Mouse (Mus musculus) midbrain, embryonic 16.5 days (tissue): ENCODE measurements at regions not wholly inside any gene's neighbourhood (a gene's known extent, or its start where the extent isn't known, plus 50 kb on each side); places are given as distances from the start of the nearest gene placed in this dataset.
"Not testable (repeated sequence)": the region's sequence is repeated elsewhere in the genome, so short reads cannot be mapped to it uniquely, and the experiment has no call there.

Experiments used
- ATAC-seq: fragments of 200-750 bp; cut with Nextera tagmentation; 2 replicates; pipeline ENCODE4 v1.8.0; 2017; ENCODE audit warnings: moderate TSS enrichment
- H3K27ac ChIP-seq: fragments of 300-500 bp; sonication (generic); 2 replicates; pipeline ENCODE4 v1.5.1; 2014; ENCODE audit warnings: mild to moderate bottlenecking, low read length, mixed read lengths
- H3K27me3 ChIP-seq: fragments of 300-500 bp; sonication (generic); 2 replicates; pipeline ENCODE4 v1.6.1; 2014; ENCODE audit warnings: low read depth, low read length, mixed read lengths; ENCODE audit not compliant: control insufficient read depth, insufficient read depth
- H3K36me3 ChIP-seq: fragments of 300-500 bp; sonication (generic); 2 replicates; pipeline ENCODE4 v1.6.1; 2014; ENCODE audit warnings: mild to moderate bottlenecking, low read length, moderate library complexity, mixed read lengths; ENCODE audit not compliant: control insufficient read depth, insufficient read depth
- H3K4me1 ChIP-seq: fragments of 300-500 bp; sonication (generic); 2 replicates; pipeline ENCODE4 v1.6.1; 2014; ENCODE audit warnings: mild to moderate bottlenecking, low read length, mixed read lengths; ENCODE audit not compliant: control insufficient read depth, insufficient read depth
- H3K4me2 ChIP-seq: fragments of 300-500 bp; sonication (generic); 2 replicates; pipeline ENCODE4 v1.6.1; 2014; ENCODE audit warnings: mild to moderate bottlenecking, low read length, mixed read lengths
- H3K4me3 ChIP-seq: fragments of 300-500 bp; sonication (generic); 2 replicates; pipeline ENCODE4 v1.5.1; 2014; ENCODE audit warnings: low read depth, mild to moderate bottlenecking, low read length, moderate library complexity, mixed read lengths
- H3K9ac ChIP-seq: fragments of 300-500 bp; sonication (generic); 2 replicates; pipeline ENCODE4 v1.6.1; 2014; ENCODE audit warnings: low read depth, low read length, mixed read lengths
- H3K9me3 ChIP-seq: fragments of 300-500 bp; sonication (generic); replicated peaks from 2 replicates; pipeline ENCODE4 v1.6.1; 2014; ENCODE audit warnings: mild to moderate bottlenecking, low read length, mixed read lengths; ENCODE audit not compliant: control insufficient read depth, poor library complexity, severe bottlenecking
- WGBS: fragments of 180-500 bp; shearing (Covaris S2); extraction: QIAGEN DNeasy Blood & Tissue Kit; methylation state at CpG from one replicate; pipeline ENCODE4 v1.1.7; 2014; 5-methylcytosine and 5-hydroxymethylcytosine counted together

- H3K27me3 ChIP-seq = no peaks in the 10 kb centered on the region
- no peaks in the 10 kb centered on the region for H3K9me3 ChIP-seq
- no peaks in the 10 kb centered on the region for H3K36me3 ChIP-seq
- ATAC-seq = no peak
- H3K4me1 ChIP-seq = no peaks in the 10 kb centered on the region
- H3K9ac ChIP-seq = no peak overlapping the region
- H3K27ac ChIP-seq = no peak overlapping the region
- WGBS = 77% methylated on average over 2 of the region's 2 CpGs
- no peak overlapping the region for H3K4me2 ChIP-seq
- no peak overlapping the region for H3K4me3 ChIP-seq
These were observed 146.3 kb downstream of the Wdr20rt start for GRCm38 (mm10) chr12:65371650-65372049.

DNA sequence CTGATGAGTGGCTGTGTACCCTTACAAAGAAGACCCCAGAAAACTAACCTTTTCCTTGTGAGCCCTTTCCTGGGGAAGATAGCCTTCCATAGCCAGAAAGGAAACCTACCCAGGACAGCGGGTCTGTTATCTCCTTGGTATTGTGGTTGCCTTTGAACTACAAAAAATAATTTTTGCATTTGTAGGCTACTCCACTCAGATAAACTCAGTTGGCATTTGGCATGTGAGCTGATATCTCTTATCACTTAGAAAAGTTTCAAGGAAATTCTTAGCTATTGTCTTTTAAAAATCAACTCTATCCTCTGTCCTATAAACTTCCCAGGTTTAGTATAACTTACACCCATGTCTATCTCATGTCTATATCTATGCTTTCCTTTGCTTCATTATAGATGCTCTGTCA, 154.0 kb downstream of the Wdr20rt start:
- H3K9me3 ChIP-seq = no peaks in the 10 kb centered on the region
- no peaks in the 10 kb centered on the region for H3K36me3 ChIP-seq
- H3K27me3 ChIP-seq = no peaks in the 10 kb centered on the region
- no peak overlapping the region for H3K4me3 ChIP-seq
- no peak overlapping the region for H3K4me2 ChIP-seq
- ATAC-seq = no peak
- 100% methylated on average over 1 of the region's 1 CpGs for WGBS
- no peak overlapping the region for H3K27ac ChIP-seq
- no peaks in the 10 kb centered on the region for H3K4me1 ChIP-seq
- no peak overlapping the region for H3K9ac ChIP-seq

DNA sequence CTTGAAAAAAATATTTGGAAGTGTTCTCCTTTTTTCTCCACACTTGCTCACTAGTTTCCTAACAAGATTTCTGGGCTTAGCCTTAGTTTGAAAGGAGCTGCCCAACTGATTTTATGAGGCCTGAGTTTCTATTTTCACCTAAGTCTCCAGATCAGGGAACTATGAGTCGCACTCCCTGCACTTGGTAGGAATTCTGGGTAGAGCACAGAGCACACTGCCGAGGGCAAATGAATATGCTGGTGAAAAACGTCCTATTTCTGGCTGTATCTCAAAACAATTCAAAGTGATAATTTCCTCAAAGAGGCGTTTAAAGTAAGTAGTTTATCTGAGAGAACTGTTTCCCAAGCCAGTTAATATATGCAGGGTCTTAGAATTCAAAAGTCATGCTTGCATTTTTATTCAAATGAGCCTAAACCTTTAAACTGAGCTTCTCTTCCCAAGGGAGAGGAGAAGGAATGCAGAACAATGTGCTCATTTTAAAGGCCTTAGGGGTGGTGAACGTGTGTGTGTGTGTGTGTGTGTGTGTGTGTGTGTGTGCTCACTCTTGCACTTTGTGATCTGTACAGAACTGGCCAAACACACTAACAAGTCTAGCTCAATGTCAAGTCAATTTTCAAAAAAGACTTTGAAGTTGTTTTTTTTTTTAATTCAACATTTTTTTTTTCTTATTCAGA, 156.9 kb downstream of the Wdr20rt start:
- no peaks in the 10 kb centered on the region for H3K4me1 ChIP-seq
- H3K36me3 ChIP-seq = no peaks in the 10 kb centered on the region
- H3K27ac ChIP-seq = peak overlapping the region; percentile 14; the same call in 1 of the 2 replicates
- H3K9ac ChIP-seq = no peak overlapping the region
- peak; percentile 86 for ATAC-seq
- 11% methylated on average over 5 of the region's 5 CpGs for WGBS
- H3K4me2 ChIP-seq = no peak overlapping the region
- H3K9me3 ChIP-seq = no peaks in the 10 kb centered on the region
- H3K4me3 ChIP-seq = no peak overlapping the region
- no peaks in the 10 kb centered on the region for H3K27me3 ChIP-seq

GRCm38 (mm10) chr12:65382796-65383195, 157.5 kb downstream of the Wdr20rt start:
- H3K9me3 ChIP-seq, H3K4me1 ChIP-seq, H3K36me3 ChIP-seq, H3K9ac ChIP-seq, H3K4me3 ChIP-seq, H3K4me2 ChIP-seq, H3K27me3 ChIP-seq, H3K27ac ChIP-seq: not testable (repeated sequence)
- peak; percentile 39; the same call in 1 of the 2 replicates for ATAC-seq
- 82% methylated on average over 11 of the region's 11 CpGs for WGBS

DNA sequence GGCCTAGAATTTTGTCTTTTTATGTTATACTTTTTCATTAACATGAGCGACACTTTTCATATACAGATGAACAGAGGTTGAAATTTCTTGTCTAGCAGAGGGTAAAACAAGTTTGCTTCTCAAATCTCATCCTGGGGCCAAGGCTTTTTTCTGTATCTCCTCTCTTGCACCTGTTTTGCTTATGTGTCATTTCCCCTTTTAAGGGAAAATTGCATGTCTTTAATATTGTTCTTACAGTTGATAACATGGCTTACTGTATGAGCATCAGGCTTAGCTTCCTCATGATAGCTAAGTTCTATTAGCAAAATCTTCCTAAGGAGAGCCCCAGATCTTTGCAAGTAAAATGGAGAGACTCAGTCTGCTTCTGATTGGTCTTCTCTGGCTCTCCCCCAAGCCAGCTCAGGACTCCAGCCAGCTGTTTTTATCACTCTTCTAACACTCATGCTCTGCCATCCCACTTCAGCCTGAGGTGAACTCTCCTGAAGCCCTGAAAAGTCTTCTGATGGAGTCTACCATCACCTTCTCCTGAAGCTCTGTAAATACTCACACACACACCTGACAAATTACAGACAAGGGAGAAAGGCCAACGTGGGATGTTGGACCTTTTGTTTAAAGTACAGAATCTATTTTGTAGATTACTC, 160.8 kb downstream of the Wdr20rt start:
- no peak overlapping the region for H3K9ac ChIP-seq
- H3K4me2 ChIP-seq = no peak overlapping the region
- WGBS = 93% methylated on average over 2 of the region's 2 CpGs
- ATAC-seq = no peak
- no peak overlapping the region for H3K27ac ChIP-seq
- no peaks in the 10 kb centered on the region for H3K36me3 ChIP-seq
- no peaks in the 10 kb centered on the region for H3K27me3 ChIP-seq
- no peak overlapping the region for H3K4me3 ChIP-seq
- no peaks in the 10 kb centered on the region for H3K9me3 ChIP-seq
- H3K4me1 ChIP-seq = no peaks in the 10 kb centered on the region

DNA sequence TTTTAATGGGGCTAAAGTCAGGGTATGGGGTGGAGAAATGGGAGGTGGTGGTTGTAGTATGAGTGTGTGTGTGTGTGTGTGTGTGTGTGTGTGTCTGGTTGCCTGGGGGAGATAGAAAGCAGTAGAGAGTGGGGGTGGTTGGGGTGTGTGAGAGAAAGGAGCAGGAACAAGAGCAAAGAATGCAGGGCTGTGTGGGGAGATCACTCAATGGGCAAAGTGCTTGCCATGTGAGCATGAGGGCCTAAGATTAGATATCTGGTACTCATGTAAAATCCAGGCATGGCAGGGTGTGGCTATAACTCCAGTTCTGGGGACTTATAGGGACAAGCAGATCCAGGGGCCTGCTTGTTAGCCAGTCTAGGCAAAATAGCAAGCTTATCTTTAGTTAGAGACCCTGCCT, 161.7 kb downstream of the Wdr20rt start:
- H3K9me3 ChIP-seq = no peaks in the 10 kb centered on the region
- no peaks in the 10 kb centered on the region for H3K4me1 ChIP-seq
- no peak overlapping the region for H3K4me3 ChIP-seq
- no peaks in the 10 kb centered on the region for H3K27me3 ChIP-seq
- H3K4me2 ChIP-seq = no peak overlapping the region
- ATAC-seq = no peak
- no peaks in the 10 kb centered on the region for H3K36me3 ChIP-seq
- no peak overlapping the region for H3K27ac ChIP-seq
- no peak overlapping the region for H3K9ac ChIP-seq

DNA sequence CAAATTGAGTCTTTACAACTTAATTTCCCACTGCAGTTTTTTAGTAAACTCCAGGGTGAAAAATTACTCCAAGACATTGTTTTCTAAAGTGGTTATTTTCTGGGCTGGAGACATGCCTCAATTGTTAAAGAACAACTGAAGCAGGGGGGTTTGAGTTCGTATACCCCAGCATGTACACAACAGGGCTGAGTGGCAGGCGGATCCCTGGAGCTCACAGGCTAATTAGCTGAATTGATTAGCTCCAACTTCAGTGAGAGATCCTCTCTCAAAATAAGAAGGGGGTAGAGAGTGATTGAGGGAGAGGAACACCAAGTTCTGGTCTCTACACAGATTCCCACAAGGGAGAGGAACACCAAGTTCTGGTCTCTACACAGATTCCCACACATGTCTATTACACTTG, 164.2 kb downstream of the Wdr20rt start:
- H3K36me3 ChIP-seq = no peaks in the 10 kb centered on the region
- no peak overlapping the region for H3K4me3 ChIP-seq
- no peak overlapping the region for H3K9ac ChIP-seq
- H3K4me1 ChIP-seq = no peaks in the 10 kb centered on the region
- ATAC-seq = no peak
- no peak overlapping the region for H3K4me2 ChIP-seq
- no peaks in the 10 kb centered on the region for H3K9me3 ChIP-seq
- H3K27ac ChIP-seq = no peak overlapping the region
- H3K27me3 ChIP-seq = no peaks in the 10 kb centered on the region
- WGBS = 29% methylated on average over 2 of the region's 2 CpGs

GRCm38 (mm10) chr12:65390330-65390729, 165.0 kb downstream of the Wdr20rt start:
- Histone ChIP-seq H3K9me3 (no peaks in the 10 kb centered on the region), H3K36me3 (no peaks in the 10 kb centered on the region), H3K4me2 (no peak overlapping the region), H3K9ac (no peak overlapping the region), H3K27me3 (no peaks in the 10 kb centered on the region), H3K4me3 (no peak overlapping the region), H3K4me1 (no peaks in the 10 kb centered on the region), H3K27ac (no peak overlapping the region; the same call in 1 of the 2 replicates)
- 67% methylated on average over 6 of the region's 6 CpGs for WGBS
- ATAC-seq = no peak

DNA sequence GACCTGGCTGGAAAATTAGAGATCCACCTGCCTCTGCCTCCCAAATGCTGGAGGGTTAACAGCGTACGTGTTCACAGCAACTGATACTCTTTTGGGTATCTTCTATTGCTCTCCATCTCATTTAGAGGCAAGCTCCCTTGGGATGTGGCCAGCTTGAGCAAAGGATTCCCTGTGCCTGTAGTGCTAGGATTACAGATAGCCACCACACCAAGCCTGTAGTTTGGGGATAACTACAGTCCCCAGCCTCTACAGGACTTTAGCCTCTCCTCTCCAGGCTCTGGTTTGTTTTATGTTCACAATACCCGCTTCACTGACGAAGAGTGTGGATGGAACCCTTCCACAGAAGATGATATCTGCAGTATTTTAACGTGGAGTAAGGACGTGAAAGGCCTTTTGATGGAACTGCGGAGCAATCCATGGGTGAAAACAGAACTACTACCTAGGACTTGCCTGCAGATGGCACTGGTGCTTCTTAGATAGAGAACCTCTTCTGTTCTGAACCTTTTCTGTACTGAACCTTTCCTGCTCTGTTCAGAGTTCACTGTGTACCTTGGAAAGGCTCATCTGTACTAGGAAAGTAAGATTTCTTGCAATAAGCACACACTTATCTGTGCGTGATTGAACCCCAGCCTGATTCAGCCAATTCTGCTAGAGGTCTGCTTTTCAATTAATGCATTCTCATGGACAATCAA, 176.6 kb downstream of the Wdr20rt start:
- H3K4me2 ChIP-seq = no peak overlapping the region
- no peak overlapping the region for H3K9ac ChIP-seq
- H3K4me3 ChIP-seq = no peak overlapping the region
- H3K27me3 ChIP-seq = no peaks in the 10 kb centered on the region
- no peaks in the 10 kb centered on the region for H3K9me3 ChIP-seq
- WGBS = 47% methylated on average over 8 of the region's 8 CpGs
- no peak overlapping the region for H3K27ac ChIP-seq
- no peaks in the 10 kb centered on the region for H3K4me1 ChIP-seq
- H3K36me3 ChIP-seq = no peaks in the 10 kb centered on the region
- peak; percentile 93 for ATAC-seq
